Mouse (Mus musculus): Measurements from ENCODE around the gene Spred2. TPM values are rescaled to one million over a fixed set of nuclear protein-coding genes. Genes with fewer than 3 reads are reported as not detected.
A peak's percentile ranks its signal among the peaks of the same experiment; 100 is the strongest.
"Not testable (repeated sequence)": the region's sequence is repeated elsewhere in the genome, so short reads cannot be mapped to it uniquely, and the experiment has no call there.

The Spred2 gene
- total RNA-seq, 2 experiments from 2014 or later: 23.4 to 28.4 TPM

GRCm38 (mm10) chr11:20041164-20041920 lies 117.2 kb downstream of the Spred2 start:
- intact Hi-C loops (cut with DNase I): no loop called here
- DNase-seq: no peak

- intact Hi-C loops (cut with DNase I): no loop called here
- DNase-seq: no peak
These were observed 117.9 kb downstream of the Spred2 start for GRCm38 (mm10) chr11:20042106-20042505.

GRCm38 (mm10) chr11:20043256-20043655 lies 119.1 kb downstream of the Spred2 start:
- intact Hi-C loops (cut with DNase I): no loop called here
- no peak for DNase-seq

- intact Hi-C loops (cut with DNase I): no loop called here
- DNase-seq: no peak
These were observed 121.4 kb downstream of the Spred2 start for GRCm38 (mm10) chr11:20045586-20045985.

- no peak for DNase-seq
- intact Hi-C loops (cut with DNase I): no loop called here
These were observed 128.8 kb downstream of the Spred2 start for GRCm38 (mm10) chr11:20052814-20053536.

- intact Hi-C loops (cut with DNase I): no loop called here
- no peak for DNase-seq
These were observed 129.8 kb downstream of the Spred2 start for GRCm38 (mm10) chr11:20053951-20054350.

GRCm38 (mm10) chr11:20054617-20055016 lies 130.4 kb downstream of the Spred2 start:
- no peak for DNase-seq
- intact Hi-C loops (cut with DNase I): no loop called here

GRCm38 (mm10) chr11:20056168-20056567 lies 132.0 kb downstream of the Spred2 start:
- intact Hi-C loops (cut with DNase I): no loop called here
- no peak for DNase-seq

GRCm38 (mm10) chr11:20057429-20057828 lies 133.3 kb downstream of the Spred2 start:
- intact Hi-C loops (cut with DNase I): no loop called here
- DNase-seq: no peak

- intact Hi-C loops (cut with DNase I): no loop called here
- no peak for DNase-seq
These were observed 135.6 kb downstream of the Spred2 start for GRCm38 (mm10) chr11:20059736-20060135.

- intact Hi-C loops (cut with DNase I); DNase-seq: not testable (repeated sequence)
These were observed 138.6 kb downstream of the Spred2 start for GRCm38 (mm10) chr11:20062801-20063200.

GRCm38 (mm10) chr11:20064086-20064485 lies 139.9 kb downstream of the Spred2 start:
- DNase-seq; intact Hi-C loops (cut with DNase I): not testable (repeated sequence)

- no peak for DNase-seq
- intact Hi-C loops (cut with DNase I): no loop called here
These were observed 140.8 kb downstream of the Spred2 start for GRCm38 (mm10) chr11:20064926-20065325.

- intact Hi-C loops (cut with DNase I): no loop called here
These were observed 141.9 kb downstream of the Spred2 start for GRCm38 (mm10) chr11:20066106-20066505.

GRCm38 (mm10) chr11:20067521-20067920 lies 143.3 kb downstream of the Spred2 start:
- intact Hi-C loops (cut with DNase I): no loop called here

More at GRCm38 (mm10) chr11:20066106-20066505, 141.9 kb downstream of the Spred2 start:
- no peak for DNase-seq

GRCm38 (mm10) chr11:20068346-20069004 lies 144.3 kb downstream of the Spred2 start:
- intact Hi-C loops (cut with DNase I): no loop called here
- no peak for DNase-seq

More at GRCm38 (mm10) chr11:20067521-20067920, 143.3 kb downstream of the Spred2 start:
- no peak for DNase-seq

GRCm38 (mm10) chr11:20072174-20072573 lies 148.0 kb downstream of the Spred2 start:
- intact Hi-C loops (cut with DNase I): loop anchor here (1.0 to 2.0 kb wide), 2 partner anchors 151 to 242 kb away; no protein-coding TSS in a partner anchor
- DNase-seq: peak in 1 of 2 experiments; percentile 17

- intact Hi-C loops (cut with DNase I): loop anchor here (1.0 to 2.0 kb wide), 2 partner anchors 152 to 243 kb away; no protein-coding TSS in a partner anchor
- no peak for DNase-seq
These were observed 148.7 kb downstream of the Spred2 start for GRCm38 (mm10) chr11:20072826-20073225.
